14 mouse cellular contexts compared by ENCODE assay signal in the genomic region with DNA sequence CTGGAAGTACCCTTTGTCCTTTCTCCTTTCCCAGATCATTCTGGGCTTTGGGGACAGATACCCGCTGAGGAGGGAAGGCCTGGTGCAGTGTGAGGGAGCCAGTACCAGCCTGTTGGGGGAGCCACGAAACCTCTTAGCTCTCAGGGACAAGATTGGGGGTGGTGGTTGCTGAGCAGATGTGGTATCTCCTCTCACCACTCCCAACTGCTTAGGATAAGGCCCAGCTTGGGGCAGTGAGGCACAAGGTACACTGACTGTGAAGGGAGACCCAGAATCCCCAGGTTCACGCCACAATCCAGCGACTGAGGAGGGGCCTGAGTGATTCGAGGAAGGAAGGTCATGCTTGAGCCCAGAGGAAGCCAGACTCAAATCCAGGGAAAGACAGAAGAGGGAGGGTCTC. TPM values are rescaled to one million over a fixed set of nuclear protein-coding genes. Genes with fewer than 3 reads are reported as not detected.
DNase-seq lines count a peak whose midpoint lies in the region; ATAC-seq and TF ChIP-seq lines count a peak whose summit lies in the region.
"Had no signal": no experiment of that assay in that cellular context is flagged by ENCODE, and none has a peak within 500 bp of the region (broad histone marks: within the 10 kb centered on the region; RNA-seq: fewer than 3 reads in every experiment).

No protein-coding gene starts in this region.

- H3K9me3 ChIP-seq in hindbrain, embryonic 16.5 days (ENCODE audit: control insufficient read depth, low read length) = no peaks in the 10 kb centered on the region
- no peaks in the 10 kb centered on the region for H3K9me3 ChIP-seq in hindbrain, embryonic 11.5 days (ENCODE audit: control insufficient read depth, low read length)
- no peaks in the 10 kb centered on the region for H3K9me3 ChIP-seq in E14TG2a.4 (ENCODE audit: low read length)
- H3K9me3 ChIP-seq in liver, embryonic 15.5 days (replicated peaks) = no peaks in the 10 kb centered on the region
- H3K9me3 ChIP-seq: limb, embryonic 15.5 days had no signal

- H3K27ac ChIP-seq in hindbrain, embryonic 16.5 days (ENCODE audit: low read depth, low read length) = 0 out of 2 replicates have a peak overlapping the region, but pooled peaks have one; percentile 29
- no peak overlapping the region for H3K27ac ChIP-seq in hindbrain, embryonic 11.5 days (ENCODE audit: low read depth, low read length)
- H3K27ac ChIP-seq in liver, embryonic 15.5 days (replicated peaks) = no peak overlapping the region
- H3K27ac ChIP-seq: limb, embryonic 15.5 days had no signal

- peaks cover 17% of the 10 kb centered on the region for H3K27me3 ChIP-seq in hindbrain, embryonic 16.5 days (replicated peaks; ENCODE audit: control insufficient read depth, insufficient read depth, low read length)
- H3K27me3 ChIP-seq in hindbrain, embryonic 11.5 days (ENCODE audit: control insufficient read depth, insufficient read depth, low read length) = peaks cover 28% of the 10 kb centered on the region
- peaks cover 81% of the 10 kb centered on the region for H3K27me3 ChIP-seq in E14TG2a.4 (ENCODE audit: insufficient read depth, low read length)
- H3K27me3 ChIP-seq in liver, embryonic 15.5 days = peaks cover 73% of the 10 kb centered on the region

- DNase-seq in hindbrain, embryonic 11.5 days (ENCODE audit: low spot score) = no peak
- peak; percentile 18 for DNase-seq in c-Kit-positive CD71-positive TER-119-positive erythroid progenitor cells, embryonic 14.5 days (ENCODE audit: low spot score)
- no peak for DNase-seq in cerebellum, postnatal 36 days
- DNase-seq in cerebellum, adult 11-12 months = no peak
- no peak for DNase-seq in adipocyte (ENCODE audit: low spot score)
- DNase-seq: cerebellum, postnatal 25 days; gastrocnemius, postnatal 25 days; heart, postnatal 10 days; kidney, adult 2 months; midbrain, embryonic 14.5 days had no signal

- no peak overlapping the region for H3K4me3 ChIP-seq in hindbrain, embryonic 16.5 days (ENCODE audit: low read length)
- no peak overlapping the region for H3K4me3 ChIP-seq in hindbrain, embryonic 11.5 days (ENCODE audit: low read depth, low read length)
- H3K4me3 ChIP-seq in E14TG2a.4 (replicated peaks; ENCODE audit: low read length) = peak overlapping the region; percentile 23
- H3K4me3 ChIP-seq in liver, embryonic 15.5 days (replicated peaks) = no peak overlapping the region
- H3K4me3 ChIP-seq: limb, embryonic 15.5 days had no signal

- no peak overlapping the region for H3K4me2 ChIP-seq in hindbrain, embryonic 16.5 days (ENCODE audit: low read length)
- no peak overlapping the region for H3K4me2 ChIP-seq in hindbrain, embryonic 11.5 days (replicated peaks; ENCODE audit: low read depth, low read length)
- no peak overlapping the region for H3K4me2 ChIP-seq in liver, embryonic 15.5 days
- H3K4me2 ChIP-seq: limb, embryonic 15.5 days had no signal

- no peak for TF ChIP-seq CTCF in E14TG2a.4 (conservative IDR thresholded peaks at IDR 0.05; ENCODE audit: low read length)

- 42% methylated on average over 5 of the region's 5 CpGs for WGBS in hindbrain, embryonic 16.5 days
- WGBS in hindbrain, embryonic 11.5 days = 42% methylated on average over 5 of the region's 5 CpGs
- 6% methylated on average over 5 of the region's 5 CpGs for WGBS in liver, embryonic 15.5 days (ENCODE audit: insufficient replicate concordance)

- H3K4me1 ChIP-seq in hindbrain, embryonic 16.5 days (ENCODE audit: control insufficient read depth, insufficient read depth, low read depth, low read length) = peaks cover 13% of the 10 kb centered on the region
- 0 out of 2 replicates have a peak, but pooled peaks cover 9% of the 10 kb centered on the region for H3K4me1 ChIP-seq in hindbrain, embryonic 11.5 days (replicated peaks; ENCODE audit: control insufficient read depth, insufficient read depth, low read length)
- peaks cover 50% of the 10 kb centered on the region for H3K4me1 ChIP-seq in E14TG2a.4 (replicated peaks; ENCODE audit: low read depth, low read length)
- peaks cover 7% of the 10 kb centered on the region; the same call in 1 of the 2 replicates for H3K4me1 ChIP-seq in liver, embryonic 15.5 days (replicated peaks)

- H3K36me3 ChIP-seq in hindbrain, embryonic 16.5 days (ENCODE audit: control insufficient read depth, insufficient read depth, low read length) = no peaks in the 10 kb centered on the region
- no peaks in the 10 kb centered on the region for H3K36me3 ChIP-seq in hindbrain, embryonic 11.5 days (ENCODE audit: control insufficient read depth, insufficient read depth, low read length)
- H3K36me3 ChIP-seq in E14TG2a.4 (ENCODE audit: insufficient read depth, low read length) = no peaks in the 10 kb centered on the region
- H3K36me3 ChIP-seq in liver, embryonic 15.5 days (replicated peaks) = no peaks in the 10 kb centered on the region
- H3K36me3 ChIP-seq: limb, embryonic 15.5 days had no signal

- no peak for ATAC-seq in hindbrain, embryonic 16.5 days
- ATAC-seq in hindbrain, embryonic 11.5 days (ENCODE audit: low FRiP score) = no peak; the same call in 1 of the 2 replicates
- peak; percentile 51 for ATAC-seq in liver, embryonic 15.5 days (ENCODE audit: insufficient read depth)

- no peak overlapping the region for H3K9ac ChIP-seq in hindbrain, embryonic 16.5 days (ENCODE audit: low read depth, low read length)
- no peak overlapping the region for H3K9ac ChIP-seq in hindbrain, embryonic 11.5 days (ENCODE audit: low read depth, low read length)
- H3K9ac ChIP-seq in liver, embryonic 15.5 days = no peak overlapping the region
- H3K9ac ChIP-seq: limb, embryonic 15.5 days had no signal

RNA-seq across cellular contexts. Expression of a gene that starts 6.1 kb away (rescaled TPM):
- 2.1 and 2.7 TPM in 2 replicates for polyA plus RNA-seq in hindbrain, embryonic 16.5 days (2015; fragmentation: Nextera tagmentation; extraction: Ambion mirVana)
- polyA plus RNA-seq in hindbrain, embryonic 11.5 days (2014; fragmentation: Nextera tagmentation; extraction: Ambion mirVana) = 2.6 and 2.7 TPM in 2 replicates
- polyA plus RNA-seq in liver, embryonic 15.5 days (2015; fragmentation: Nextera tagmentation; extraction: Ambion mirVana) = not detected in 2 replicates
- polyA plus RNA-seq: limb, embryonic 15.5 days had no signal

RNA-seq across cellular contexts. Expression of a gene that starts 20.9 kb away (rescaled TPM):
- polyA plus RNA-seq in hindbrain, embryonic 16.5 days (2015; fragmentation: Nextera tagmentation; extraction: Ambion mirVana) = 70.5 and 72.8 TPM in 2 replicates
- polyA plus RNA-seq in hindbrain, embryonic 11.5 days (2014; fragmentation: Nextera tagmentation; extraction: Ambion mirVana) = 42.1 and 42.2 TPM in 2 replicates
- polyA plus RNA-seq in liver, embryonic 15.5 days (2015; fragmentation: Nextera tagmentation; extraction: Ambion mirVana) = 9.4 and 10.5 TPM in 2 replicates

RNA-seq across cellular contexts. Expression of a gene that starts 27.8 kb away (rescaled TPM):
- 33.1 and 33.2 TPM in 2 replicates for polyA plus RNA-seq in hindbrain, embryonic 16.5 days (2015; fragmentation: Nextera tagmentation; extraction: Ambion mirVana)
- polyA plus RNA-seq in hindbrain, embryonic 11.5 days (2014; fragmentation: Nextera tagmentation; extraction: Ambion mirVana) = 26.3 and 31.5 TPM in 2 replicates
- 11.1 and 12.5 TPM in 2 replicates for polyA plus RNA-seq in liver, embryonic 15.5 days (2015; fragmentation: Nextera tagmentation; extraction: Ambion mirVana)

RNA-seq across cellular contexts. Expression of a gene that starts 55.9 kb away (rescaled TPM):
- 53.0 and 61.1 TPM in 2 replicates for polyA plus RNA-seq in hindbrain, embryonic 16.5 days (2015; fragmentation: Nextera tagmentation; extraction: Ambion mirVana)
- polyA plus RNA-seq in hindbrain, embryonic 11.5 days (2014; fragmentation: Nextera tagmentation; extraction: Ambion mirVana) = 18.5 and 19.9 TPM in 2 replicates
- polyA plus RNA-seq in liver, embryonic 15.5 days (2015; fragmentation: Nextera tagmentation; extraction: Ambion mirVana) = 0.75 and 0.88 TPM in 2 replicates

RNA-seq across cellular contexts. Expression of a gene that starts 55.9 kb away (rescaled TPM):
- 514 and 534 TPM in 2 replicates for polyA plus RNA-seq in hindbrain, embryonic 16.5 days (2015; fragmentation: Nextera tagmentation; extraction: Ambion mirVana)
- polyA plus RNA-seq in hindbrain, embryonic 11.5 days (2014; fragmentation: Nextera tagmentation; extraction: Ambion mirVana) = 756 and 797 TPM in 2 replicates
- polyA plus RNA-seq in liver, embryonic 15.5 days (2015; fragmentation: Nextera tagmentation; extraction: Ambion mirVana) = 241 and 252 TPM in 2 replicates
